Mouse (Mus musculus) spleen, postnatal 4 days (tissue): ENCODE data around the gene 1700092M07Rik.
"Not testable (repeated sequence)": the region's sequence is repeated elsewhere in the genome, so short reads cannot be mapped to it uniquely, and the experiment has no call there.

Experiments
- DNase-seq, 2 experiments: peaks; one replicate each; pipeline ENCODE4 v3.0.0; 2022; ENCODE audit warnings: low spot score in 2 of 2

Gene 1700092M07Rik

DNA sequence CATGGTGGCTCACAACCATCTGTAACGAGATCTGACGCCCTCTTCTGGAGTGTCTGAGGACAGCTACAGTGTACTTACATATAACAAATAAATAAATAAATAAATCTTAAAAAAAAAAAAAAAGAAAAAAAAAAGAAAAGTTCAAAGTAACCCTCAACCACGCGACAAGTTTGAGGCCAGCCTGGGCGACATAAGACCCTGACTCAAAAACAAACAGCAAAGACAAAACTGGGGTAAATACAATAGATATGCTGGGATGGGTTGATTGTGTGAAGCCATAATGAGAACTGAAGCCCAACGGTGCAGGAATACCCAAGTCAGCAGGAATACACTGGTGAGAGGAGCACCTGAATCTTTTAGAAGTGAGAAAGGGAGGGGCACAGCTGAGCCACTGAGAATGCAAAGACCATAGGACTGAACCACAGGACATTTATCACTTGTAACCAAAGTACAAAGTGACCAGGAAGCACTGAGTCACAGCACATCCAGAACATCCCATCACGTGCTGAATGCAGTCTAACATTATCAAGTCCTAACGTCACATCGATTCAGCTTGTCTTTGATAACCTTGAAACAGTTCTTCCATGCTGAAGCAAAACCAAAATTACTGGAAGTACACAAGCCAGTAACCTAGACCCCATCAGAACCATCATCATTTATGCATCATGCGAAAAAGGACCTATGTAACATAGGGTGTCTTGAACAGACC lies 23.6 kb upstream of the 1700092M07Rik start:
- no peak for DNase-seq

DNA sequence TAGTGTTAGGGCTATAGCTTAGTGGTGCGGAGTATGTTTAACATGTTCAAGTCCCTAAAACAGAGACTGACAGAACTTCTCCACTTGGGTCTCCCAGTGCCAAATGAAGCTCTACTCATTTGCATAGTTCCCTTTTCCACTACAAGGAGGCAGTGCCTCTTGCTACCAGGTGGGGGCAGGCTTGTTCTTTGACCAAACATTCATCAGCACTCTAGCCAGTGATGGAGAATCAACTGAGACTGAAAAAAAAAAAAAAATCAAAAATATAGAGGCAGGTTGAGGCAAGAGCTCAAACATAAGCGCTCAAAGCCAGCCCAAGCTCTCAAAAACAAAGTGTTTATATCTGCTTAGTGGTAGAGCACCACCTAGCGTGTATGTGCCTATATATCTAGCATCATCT lies 22.2 kb upstream of the 1700092M07Rik start:
- peak; percentile 76 to 89 for DNase-seq

DNA sequence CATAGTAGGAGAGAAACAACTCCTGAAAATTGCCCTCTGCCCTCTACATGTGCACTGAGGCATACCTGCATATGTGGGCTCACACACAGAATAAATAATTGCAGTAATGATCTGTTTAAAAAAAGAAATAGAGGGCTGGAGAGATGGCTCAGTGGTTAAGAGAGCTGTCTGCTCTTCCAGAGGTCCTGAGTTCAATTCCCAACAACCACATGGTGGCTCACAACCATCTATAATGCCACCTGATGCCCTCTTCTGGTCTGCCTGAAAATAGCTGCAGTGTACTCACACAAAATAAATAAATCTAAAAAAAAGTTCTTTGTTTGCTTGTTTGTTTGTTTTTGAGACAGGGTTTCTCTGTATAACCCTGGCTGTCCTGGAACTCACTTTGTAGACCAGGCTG lies 21.5 kb upstream of the 1700092M07Rik start:
- not testable (repeated sequence) for DNase-seq

DNA sequence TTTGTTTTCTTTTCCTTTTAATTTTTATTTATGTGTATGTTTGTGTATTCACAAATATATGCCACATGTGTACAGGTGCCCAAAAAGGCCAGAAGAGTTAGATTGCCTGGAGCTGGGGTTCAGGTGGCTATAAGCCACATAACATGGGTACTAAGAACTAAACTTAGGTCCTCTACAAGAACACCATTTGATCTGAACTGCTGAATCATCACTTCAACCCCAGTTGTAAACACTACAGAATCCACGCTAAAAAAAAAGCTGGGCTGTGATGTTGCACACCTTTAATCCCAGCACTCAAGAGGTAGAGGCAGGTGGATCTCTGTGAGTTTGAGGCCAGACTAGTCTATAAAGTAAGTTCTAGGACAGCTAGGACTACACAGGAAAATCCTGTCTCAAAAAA lies 19.1 kb upstream of the 1700092M07Rik start:
- DNase-seq, result no peak

DNA sequence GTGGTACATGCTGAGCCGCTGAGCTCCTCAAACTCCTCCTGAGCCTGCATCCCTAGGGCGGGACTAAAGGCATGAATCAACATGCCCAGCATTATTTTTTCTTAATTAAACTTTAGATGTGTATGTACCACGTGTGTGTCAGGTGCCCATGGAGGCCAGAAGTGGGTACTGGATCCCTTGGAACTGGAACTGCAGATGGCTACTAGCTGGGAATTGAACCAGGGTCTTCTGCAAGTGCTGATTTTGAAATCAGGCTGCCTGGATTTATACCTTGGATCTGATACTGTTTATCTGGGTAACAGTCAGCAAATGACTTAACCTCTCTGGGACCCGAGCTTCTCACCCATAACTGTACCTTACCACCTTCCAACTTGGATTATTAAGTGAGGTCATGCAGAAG lies 18.5 kb upstream of the 1700092M07Rik start:
- DNase-seq, result no peak

DNA sequence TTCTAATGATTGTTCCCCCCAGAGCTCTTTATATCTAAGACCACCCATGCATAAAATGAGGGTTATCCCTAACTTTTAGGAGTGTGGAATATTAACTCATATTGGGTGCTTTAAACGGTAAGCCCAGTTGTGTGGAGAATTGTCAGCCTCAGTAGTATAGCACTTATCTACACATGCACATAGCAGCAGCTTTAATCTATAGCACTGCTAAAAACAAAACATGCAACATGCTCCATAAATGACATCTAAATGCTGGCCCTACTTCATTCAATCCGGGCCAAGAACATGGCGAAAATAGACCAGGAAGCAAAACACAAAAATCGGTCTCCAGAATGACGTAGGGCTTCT lies 18.0 kb upstream of the 1700092M07Rik start:
- DNase-seq, result no peak

DNA sequence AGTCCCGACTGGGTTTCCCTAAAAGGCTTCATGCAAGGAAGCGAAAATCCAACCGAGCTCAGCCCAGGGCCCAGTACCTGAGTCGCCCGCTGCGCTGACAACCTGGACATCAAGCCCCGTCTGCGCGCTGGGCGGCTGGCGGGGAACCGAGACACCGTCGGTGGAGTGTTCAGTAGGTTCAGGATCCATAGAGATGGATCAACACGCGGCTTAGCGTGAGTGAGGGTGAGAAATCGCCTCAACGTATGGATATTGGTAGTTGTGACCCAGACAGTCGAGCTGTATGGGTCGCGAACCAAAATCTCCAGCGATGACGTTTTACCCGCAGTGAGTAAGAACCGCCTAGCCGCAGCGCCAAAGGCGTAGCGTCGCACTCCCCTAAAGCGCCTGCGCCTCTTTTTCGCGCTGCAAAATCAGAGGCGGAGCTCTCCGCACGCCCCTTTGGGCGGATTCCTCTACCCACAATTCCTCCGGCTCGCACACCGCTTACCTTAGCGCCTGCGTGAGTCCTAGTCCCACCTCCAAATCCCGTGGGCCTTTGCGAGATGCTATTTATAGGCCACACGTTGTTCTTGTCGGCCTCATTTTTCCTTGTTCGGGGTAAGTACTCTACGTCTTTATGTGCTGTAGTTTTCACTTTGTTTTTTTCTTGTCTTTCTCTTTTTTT lies 17.5 kb upstream of the 1700092M07Rik start, which contains the start of gene Slc3a2:
Gene Slc3a2, minus strand, starts transcription at position 463 of the 667 bp plus-strand sequence.
- DNase-seq, result peak; percentile 95

DNA sequence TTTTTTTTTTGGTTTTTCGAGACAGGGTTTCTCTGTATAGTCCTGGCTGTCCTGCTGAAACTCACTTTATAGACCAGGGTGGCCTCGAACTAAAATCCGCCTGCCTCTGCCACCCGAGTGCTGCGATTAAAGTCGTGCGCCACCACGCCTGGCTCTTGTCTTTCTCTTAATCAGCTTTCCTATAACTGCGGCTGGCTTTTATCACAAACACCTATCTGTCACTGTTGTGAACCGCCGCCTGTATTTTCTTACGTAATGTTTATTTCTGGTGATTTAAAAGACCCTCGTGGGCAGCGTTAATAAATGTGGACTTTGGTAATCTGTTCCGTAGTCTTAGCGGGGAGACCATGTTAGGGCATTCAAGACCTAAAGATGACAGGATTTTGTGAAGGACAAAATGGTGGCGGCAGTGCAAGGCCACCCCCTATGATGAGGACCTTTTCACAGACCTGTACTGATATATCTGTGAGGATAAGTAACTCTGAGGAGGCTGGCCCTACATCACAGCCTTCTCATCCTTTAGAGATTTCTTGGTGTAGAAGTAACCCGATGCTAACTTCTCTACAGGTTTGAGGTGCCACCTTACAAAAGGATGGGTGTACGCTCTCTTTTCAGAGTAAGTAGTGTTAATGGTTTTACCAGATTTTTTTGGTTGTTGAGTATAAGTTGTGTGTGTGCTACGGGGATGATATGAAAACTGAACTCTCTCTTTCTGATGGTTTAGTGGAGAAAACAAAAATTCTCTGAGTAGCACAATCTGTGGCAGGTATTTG lies 16.8 kb upstream of the 1700092M07Rik start:
- DNase-seq, result peak in 1 of 2 experiments; percentile 22

DNA sequence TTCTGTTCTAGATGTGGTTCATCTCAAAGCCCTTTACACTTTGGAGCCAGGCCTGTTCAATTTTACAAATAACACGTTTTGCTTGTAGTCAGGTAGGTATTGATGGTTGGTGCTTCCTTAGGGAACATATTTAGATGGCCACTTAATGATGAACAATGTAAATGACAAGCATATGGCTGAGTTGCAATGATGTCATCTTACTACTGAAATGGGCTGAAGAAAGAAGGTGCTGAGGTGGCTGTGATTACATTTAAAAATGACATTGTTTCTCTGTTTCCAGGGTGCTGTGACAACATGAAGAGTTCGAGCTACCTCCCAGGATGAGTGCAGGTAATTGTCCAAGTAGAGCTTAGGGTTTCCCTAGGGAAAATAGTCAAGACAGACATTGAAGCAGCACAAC lies 16.1 kb upstream of the 1700092M07Rik start:
- DNase-seq, result no peak

DNA sequence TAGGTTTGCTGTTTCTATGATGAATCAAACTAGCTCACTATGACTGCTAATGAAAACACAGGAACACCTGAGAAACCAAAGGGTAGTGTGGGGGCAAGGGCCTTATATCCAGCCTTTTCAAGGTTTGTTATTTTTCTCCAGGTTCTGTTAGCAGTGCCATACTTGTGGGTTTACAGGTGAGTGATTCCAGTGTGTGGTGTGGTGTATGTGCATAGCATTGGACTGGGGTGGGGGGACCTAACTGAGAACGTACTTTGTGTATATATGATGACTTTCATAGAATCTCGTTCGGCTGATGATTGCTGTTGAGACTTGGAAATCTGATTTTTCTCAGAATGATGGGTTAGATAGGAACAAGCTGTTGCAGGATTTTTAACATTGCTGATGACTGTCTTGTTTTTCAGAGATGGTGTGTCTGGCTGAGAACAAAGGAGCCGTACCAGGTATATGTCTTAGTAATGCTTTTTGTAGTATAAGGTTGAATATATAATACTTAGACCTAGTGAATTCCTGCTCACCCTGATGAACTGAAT lies 15.4 kb upstream of the 1700092M07Rik start:
- no peak for DNase-seq

DNA sequence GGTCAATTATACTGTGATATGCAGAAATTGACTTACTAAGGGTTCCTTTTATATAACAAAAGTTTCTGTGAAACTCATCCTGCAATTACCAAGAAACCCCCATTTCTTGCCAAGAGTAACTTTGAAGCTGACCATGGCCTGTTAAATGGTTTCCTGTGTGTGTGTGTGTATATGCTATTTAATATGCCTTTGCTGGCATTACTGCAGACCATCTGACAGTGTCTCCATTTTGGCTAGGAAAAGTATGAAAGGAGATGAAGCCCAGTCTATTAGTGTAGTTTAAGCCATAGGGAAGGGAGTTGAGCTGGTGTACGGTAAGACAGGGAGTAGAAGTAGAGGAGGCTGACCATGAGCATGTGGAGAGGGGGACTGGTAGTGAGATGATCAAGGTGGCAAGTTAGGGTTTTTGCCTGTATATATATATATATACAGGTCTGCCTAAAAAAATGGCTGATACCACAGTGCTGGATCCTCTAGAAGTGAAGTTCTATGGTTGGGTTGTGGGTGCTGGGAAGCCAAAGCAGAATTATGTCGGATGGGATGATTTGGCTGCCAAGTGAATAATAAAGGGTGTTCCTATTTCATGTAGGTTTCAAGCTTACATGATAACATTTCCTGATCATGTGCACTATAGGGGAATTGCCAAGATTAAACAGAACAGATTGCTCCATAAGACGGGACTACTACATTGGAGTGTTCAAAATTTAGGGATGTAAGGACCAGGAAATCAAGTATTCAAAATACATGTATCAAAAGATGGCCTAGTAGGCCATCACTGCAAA lies 13.7 kb upstream of the 1700092M07Rik start:
- DNase-seq, result no peak

DNA sequence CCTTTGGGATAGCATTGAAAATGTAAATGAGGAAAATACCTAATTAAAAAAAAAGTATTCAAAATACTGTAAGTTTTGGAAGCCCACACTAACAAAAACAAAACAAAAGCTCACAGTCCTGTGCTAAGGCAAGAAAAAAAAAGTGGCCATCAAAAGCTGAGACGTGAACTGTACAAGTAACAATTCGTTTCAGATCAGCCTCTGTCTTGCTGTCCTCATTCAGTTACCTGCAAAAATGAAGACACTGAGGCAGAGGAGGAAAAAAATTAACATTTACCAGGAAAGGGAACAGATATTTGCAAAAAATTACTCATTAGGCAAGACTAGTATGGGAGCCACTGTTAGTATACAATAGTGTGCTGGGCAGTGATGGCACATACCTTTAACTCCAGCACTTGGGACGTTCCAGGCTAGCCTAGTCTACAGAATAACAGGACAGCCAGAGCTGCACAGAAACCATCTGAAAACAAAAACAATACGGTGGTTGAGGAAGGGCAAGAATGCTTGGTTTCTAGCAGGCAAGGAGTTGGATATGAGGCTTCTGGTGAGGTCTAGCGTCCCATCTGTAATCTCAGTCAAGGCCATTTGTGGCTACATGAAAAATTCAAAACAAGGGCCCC lies 12.9 kb upstream of the 1700092M07Rik start:
- no peak for DNase-seq

DNA sequence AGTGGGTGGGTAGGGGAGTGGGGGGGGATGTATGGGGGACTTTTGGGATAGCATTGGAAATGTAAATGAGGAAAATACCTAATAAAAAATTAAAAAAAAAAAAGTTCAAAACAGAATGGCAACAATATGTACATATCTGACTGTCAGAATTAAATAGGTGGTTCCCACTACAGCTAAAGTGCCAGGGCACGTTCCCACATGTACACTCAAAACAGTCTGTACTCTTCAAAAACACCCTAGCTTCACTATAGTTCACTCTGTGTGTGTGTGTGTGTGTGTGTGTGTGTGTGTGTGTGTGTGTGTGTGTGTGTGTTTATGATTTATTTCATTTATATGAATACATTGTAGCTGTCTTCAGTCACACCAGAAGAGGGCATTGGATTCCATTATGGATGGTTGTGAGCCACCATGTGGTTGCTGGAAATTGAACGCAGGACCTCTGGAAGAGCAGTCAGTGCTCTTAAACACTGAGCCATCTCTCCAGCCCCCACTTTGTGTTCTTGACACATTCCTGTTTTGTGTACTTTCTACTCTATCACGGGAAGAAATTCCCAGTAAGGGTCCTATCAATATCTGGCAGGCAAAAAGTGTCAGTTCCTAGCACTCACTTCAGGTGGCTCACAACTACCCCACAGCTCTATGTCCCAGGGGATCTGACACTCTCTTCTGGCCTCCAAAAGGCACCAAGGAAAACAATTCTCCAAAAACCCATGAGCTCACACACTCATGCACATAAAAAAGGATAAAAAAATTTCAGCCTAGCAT lies 12.0 kb upstream of the 1700092M07Rik start:
- not testable (repeated sequence) for DNase-seq

DNA sequence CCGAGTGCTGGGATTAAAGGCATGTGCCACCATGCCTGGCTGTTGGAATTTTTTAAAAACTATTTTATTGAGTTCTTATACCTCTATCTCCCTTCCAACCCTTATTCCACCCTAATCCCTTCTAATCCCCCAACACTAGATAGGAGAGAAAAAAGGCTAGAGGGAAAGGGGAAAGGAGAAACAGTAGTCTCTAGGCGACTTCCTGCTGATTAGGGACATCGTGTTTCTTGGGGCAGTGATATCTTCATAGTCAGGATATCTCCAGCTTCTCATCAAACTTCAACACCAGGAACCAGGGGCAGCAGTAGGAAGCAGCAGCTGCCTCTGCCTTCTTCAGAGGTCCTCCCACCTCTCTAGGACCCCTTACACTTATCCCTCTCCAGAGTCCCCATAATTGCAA lies 6.2 kb upstream of the 1700092M07Rik start:
- DNase-seq, result no peak

DNA sequence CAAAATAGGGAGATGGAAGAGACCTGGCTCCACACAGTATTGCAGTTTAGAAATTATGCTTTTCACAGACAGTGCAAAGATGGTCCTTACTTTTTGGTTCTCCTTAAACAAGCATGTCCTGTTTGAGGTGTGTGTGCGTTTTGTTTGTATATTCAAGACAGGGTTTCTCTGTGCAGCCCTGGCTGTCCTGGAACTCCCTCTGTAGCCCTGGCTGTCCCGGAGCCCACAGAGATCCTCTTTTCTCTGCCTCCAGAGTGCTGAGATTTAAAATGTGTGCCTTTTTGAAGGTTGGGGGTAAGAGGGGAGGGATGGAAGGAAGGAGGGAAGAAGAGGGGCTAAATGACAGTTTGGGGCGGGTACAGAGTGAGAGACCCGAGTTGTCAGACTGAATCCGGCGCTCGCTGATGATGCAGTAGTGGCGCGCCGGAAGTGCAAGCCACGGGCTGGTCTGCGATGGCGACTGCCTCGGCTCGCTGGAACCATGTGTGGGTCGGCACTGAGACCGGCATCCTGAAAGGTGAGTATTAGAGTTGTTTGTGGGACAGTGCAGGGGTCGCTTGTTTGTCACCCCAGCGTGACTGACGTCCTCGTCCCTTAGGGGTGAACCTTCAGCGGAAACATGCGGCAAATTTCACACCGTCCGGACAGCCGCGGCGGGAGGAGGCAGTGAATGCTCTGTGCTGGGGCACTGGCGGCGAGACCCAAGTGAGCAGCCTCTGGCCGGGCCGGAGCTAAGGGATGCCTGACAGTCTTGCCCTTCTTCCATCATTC lies 4.9 kb upstream of the 1700092M07Rik start, which contains the start of gene Wdr74:
Gene Wdr74, plus strand, starts transcription at position 439 of the 771 bp plus-strand sequence.
- peak; percentile 87 to 94 for DNase-seq

DNA sequence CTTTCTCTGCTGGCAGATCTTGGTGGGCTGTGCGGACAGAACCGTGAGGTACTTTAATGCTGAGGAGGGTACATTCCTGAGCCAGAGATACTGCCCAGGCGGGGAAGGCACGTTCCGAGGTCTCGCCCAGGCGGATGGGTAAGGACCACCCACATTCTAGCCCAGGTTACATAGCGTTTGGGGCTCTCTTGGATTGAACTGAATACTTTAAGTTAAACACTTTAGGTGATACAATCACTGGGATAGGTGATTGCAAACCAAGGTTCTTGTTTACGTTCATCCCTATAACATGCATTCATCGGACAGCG lies 4.4 kb upstream of the 1700092M07Rik start:
- DNase-seq, result no peak

DNA sequence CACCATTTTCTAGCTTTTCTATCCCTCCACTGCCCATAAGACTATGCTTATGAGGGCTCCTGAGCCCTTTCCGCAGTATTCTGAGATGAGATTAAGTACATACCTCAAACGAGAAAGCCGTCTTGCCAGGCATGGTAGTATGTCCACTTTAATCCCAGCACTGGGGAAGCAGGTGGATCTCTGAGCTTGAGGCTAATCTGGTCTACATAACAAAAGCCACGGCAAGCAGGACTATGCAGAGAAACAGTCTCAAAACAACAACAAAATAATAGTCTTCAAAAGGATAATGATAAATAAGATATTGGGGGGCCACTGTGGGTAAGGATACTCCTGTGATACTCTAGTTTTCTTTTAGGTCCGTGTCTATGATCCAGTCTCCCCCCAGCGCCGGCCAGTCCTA lies 1.6 kb upstream of the 1700092M07Rik start:
- no peak for DNase-seq

DNA sequence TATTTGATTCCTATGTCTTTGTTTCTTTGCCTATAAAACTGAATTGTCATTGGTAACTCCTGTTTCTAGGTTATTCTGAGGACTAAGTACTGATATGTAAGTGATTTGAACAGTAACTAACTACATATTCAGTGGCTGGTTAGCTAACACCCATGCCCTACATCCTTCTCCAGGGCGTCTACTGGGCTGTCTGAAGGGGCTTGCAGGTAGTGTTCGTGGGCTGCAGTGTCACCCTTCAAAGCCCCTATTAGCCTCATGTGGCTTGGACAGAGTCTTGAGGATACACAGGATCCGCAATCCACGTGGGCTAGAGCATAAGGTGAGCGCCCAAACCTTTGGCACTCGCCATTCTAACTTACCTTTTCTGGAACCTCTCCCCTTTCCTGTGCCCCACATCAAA lies 872 bp upstream of the 1700092M07Rik start:
- DNase-seq, result no peak

DNA sequence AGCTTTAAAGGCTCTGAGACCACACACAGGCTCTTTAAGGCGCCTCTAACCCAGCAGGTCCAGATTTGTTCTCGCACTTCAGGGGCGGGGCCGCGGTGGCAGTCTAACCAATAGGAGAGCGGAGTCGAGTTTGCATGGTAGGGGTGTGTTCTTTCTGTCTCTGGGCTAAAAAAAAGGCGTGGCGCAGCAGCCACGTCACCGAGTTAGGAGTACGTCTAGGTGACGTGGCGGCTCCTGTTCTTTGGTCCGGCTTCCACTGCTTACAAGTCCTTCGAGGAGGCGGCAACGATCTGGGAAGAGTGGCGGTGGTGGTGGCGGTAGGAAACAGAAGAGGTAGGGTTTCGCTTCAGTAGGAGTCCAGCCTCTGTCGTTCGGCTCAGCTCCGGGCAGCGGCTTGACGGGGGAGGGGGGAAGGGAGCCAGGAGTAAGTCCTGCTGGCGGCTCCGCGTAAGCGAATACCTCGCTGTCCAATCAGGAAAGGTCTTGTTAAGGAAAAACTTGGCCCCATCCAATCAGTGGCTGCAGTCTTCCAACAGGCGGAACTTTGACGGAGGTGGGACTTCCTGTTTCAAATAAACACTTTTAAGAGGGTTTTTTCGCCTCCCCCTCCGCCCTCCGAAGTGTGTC lies 838 bp downstream of the 1700092M07Rik start, which contains the start of gene Stx5a:
Gene Stx5a, plus strand, starts transcription at position 171 of the 627 bp plus-strand sequence.
- peak; percentile 93 to 95 for DNase-seq
